Comparison of ENCODE assay signal across 1 mouse cellular context in the genomic region with DNA sequence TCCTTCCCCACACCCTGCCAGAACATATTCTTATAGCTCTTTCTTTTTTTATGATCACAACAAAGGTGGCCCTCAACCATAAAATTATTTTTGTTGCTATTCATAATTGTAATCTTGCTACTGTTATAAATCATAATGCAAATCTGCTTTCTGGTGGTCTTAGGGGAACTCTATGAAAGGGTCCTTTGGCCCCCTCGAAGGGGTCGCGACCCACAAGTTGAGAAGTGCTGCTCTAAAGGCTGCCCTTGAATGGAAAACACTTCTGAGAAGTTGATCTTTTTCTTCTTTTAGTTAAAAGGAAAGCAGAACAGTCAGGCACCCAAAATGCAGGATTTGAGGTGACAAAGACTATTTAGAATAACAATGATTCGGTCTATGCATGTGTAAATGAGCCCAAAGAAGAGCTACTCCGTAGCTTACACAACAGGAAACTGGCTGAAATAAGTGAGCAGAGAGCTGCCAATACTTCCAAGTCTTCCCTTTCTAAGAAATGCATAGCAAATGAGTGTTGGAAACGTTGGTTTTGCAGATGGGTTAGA.
TF ChIP-seq lines count a peak whose summit lies in the region.

No protein-coding gene starts in this region.

TF ChIP-seq in myocyte, 11 proteins besides CTCF, POLR2A, EP300 and RAD21:
- TF ChIP-seq SRF (IDR thresholded peaks at IDR 0.05; ENCODE audit: control insufficient read depth, insufficient read length, low read depth): no peak
- TF ChIP-seq TCF3 (IDR thresholded peaks at IDR 0.05; ENCODE audit: insufficient read length, low read depth): no peak
- TF ChIP-seq POLR2AphosphoS2 (IDR thresholded peaks at IDR 0.05; ENCODE audit: insufficient read length, low read depth): no peak
